Mouse (Mus musculus): ENCODE measurements around the gene Parp16.

The Parp16 gene

GRCm38 (mm10) chr9:65239731-65240130 is 44.6 kb downstream of the Parp16 start:
- in situ Hi-C loops (cut with MboI; ENCODE audit: low sequenced_read_pairs) = loop anchor here (5.0 kb wide), 1 partner anchor 38 kb away; no protein-coding TSS in a partner anchor

GRCm38 (mm10) chr9:65240587-65240986 is 45.4 kb downstream of the Parp16 start:
- in situ Hi-C loops (cut with MboI; ENCODE audit: low sequenced_read_pairs) = no loop called here

- in situ Hi-C loops (cut with MboI; ENCODE audit: low sequenced_read_pairs) = no loop called here
Measured at GRCm38 (mm10) chr9:65241973-65242372, 46.8 kb downstream of the Parp16 start.

- in situ Hi-C loops (cut with MboI; ENCODE audit: low sequenced_read_pairs) = no loop called here
Measured at GRCm38 (mm10) chr9:65243249-65243648, 48.1 kb downstream of the Parp16 start.

GRCm38 (mm10) chr9:65244036-65244806 is 49.1 kb downstream of the Parp16 start:
- in situ Hi-C loops (cut with MboI; ENCODE audit: low sequenced_read_pairs) = no loop called here

GRCm38 (mm10) chr9:65247502-65248376 is 52.6 kb downstream of the Parp16 start:
- in situ Hi-C loops (cut with MboI; ENCODE audit: low sequenced_read_pairs) = no loop called here

GRCm38 (mm10) chr9:65248377-65248690 is 53.2 kb downstream of the Parp16 start:
- in situ Hi-C loops (cut with MboI; ENCODE audit: low sequenced_read_pairs) = no loop called here

- in situ Hi-C loops (cut with MboI; ENCODE audit: low sequenced_read_pairs) = no loop called here
Measured at GRCm38 (mm10) chr9:65252026-65252425, 56.9 kb downstream of the Parp16 start.

- in situ Hi-C loops (cut with MboI; ENCODE audit: low sequenced_read_pairs) = no loop called here
Measured at GRCm38 (mm10) chr9:65255906-65256600, 60.9 kb downstream of the Parp16 start.

- in situ Hi-C loops (cut with MboI; ENCODE audit: low sequenced_read_pairs) = no loop called here
Measured at GRCm38 (mm10) chr9:65257218-65257910, 62.2 kb downstream of the Parp16 start.

- in situ Hi-C loops (cut with MboI; ENCODE audit: low sequenced_read_pairs) = no loop called here
Measured at GRCm38 (mm10) chr9:65259366-65259765, 64.2 kb downstream of the Parp16 start.

- in situ Hi-C loops (cut with MboI; ENCODE audit: low sequenced_read_pairs) = no loop called here
Measured at GRCm38 (mm10) chr9:65261591-65262230, 66.6 kb downstream of the Parp16 start.

- in situ Hi-C loops (cut with MboI; ENCODE audit: low sequenced_read_pairs) = no loop called here
Measured at GRCm38 (mm10) chr9:65262641-65263120, 67.5 kb downstream of the Parp16 start.

GRCm38 (mm10) chr9:65264959-65265358 is 69.8 kb downstream of the Parp16 start, which contains the start of gene Cilp:
Gene Cilp (plus strand): TSS chr9:65265180.
- in situ Hi-C loops (cut with MboI; ENCODE audit: low sequenced_read_pairs) = no loop called here

- in situ Hi-C loops (cut with MboI; ENCODE audit: low sequenced_read_pairs) = no loop called here
Measured at GRCm38 (mm10) chr9:65267742-65268515, 72.8 kb downstream of the Parp16 start.

GRCm38 (mm10) chr9:65273048-65273809 is 78.1 kb downstream of the Parp16 start:
- in situ Hi-C loops (cut with MboI; ENCODE audit: low sequenced_read_pairs) = no loop called here

GRCm38 (mm10) chr9:65273873-65274272 is 78.7 kb downstream of the Parp16 start:
- in situ Hi-C loops (cut with MboI; ENCODE audit: low sequenced_read_pairs) = no loop called here

- in situ Hi-C loops (cut with MboI; ENCODE audit: low sequenced_read_pairs) = loop anchor here (5.0 kb wide), 1 partner anchor 38 kb away; no protein-coding TSS in a partner anchor
Measured at GRCm38 (mm10) chr9:65274851-65275250, 79.7 kb downstream of the Parp16 start.

Measured in CH12F3 (cell line).